8 mouse cellular contexts compared by ENCODE assay signal in genomic region chr17:35046681-35047455, GRCm38 (mm10). TPM values are rescaled to one million over a fixed set of nuclear protein-coding genes. Genes with fewer than 3 reads are reported as not detected.
DNase-seq lines count a peak whose midpoint lies in the region; ATAC-seq and TF ChIP-seq lines count a peak whose summit lies in the region.

Gene Msh5, minus strand, starts transcription at chr17:35046745.

- no peak for TF ChIP-seq POLR2A in bone marrow macrophage, adult 2 months (IDR thresholded peaks at IDR 0.05; ENCODE audit: borderline replicate concordance, low read depth, low read length)
- TF ChIP-seq POLR2A in embryonic fibroblast, embryonic 13.5 days (IDR thresholded peaks at IDR 0.05; ENCODE audit: low read depth, low read length) = no peak; the same call in 1 of the 2 replicates
- TF ChIP-seq POLR2A in liver, adult 2 months (IDR thresholded peaks at IDR 0.05; ENCODE audit: extremely low read depth, insufficient read depth, low read length) = no peak
- TF ChIP-seq POLR2A in myocyte (IDR thresholded peaks at IDR 0.05; ENCODE audit: insufficient read length, low read depth) = no peak

- WGBS in heart, embryonic 10.5 days = 2% methylated on average over 33 of the region's 33 CpGs
- WGBS in kidney, embryonic 15.5 days = 2% methylated on average over 33 of the region's 33 CpGs
- WGBS in liver, adult 2 months = under 1% methylated on average over 33 of the region's 33 CpGs

- H3K4me1 ChIP-seq in bone marrow macrophage, adult 2 months (ENCODE audit: control insufficient read depth, insufficient read depth, low read length) = peaks cover 48% of the 10 kb centered on the region
- H3K4me1 ChIP-seq in embryonic fibroblast, embryonic 13.5 days (ENCODE audit: control insufficient read depth, insufficient read depth, low read length) = peaks cover 17% of the 10 kb centered on the region
- H3K4me1 ChIP-seq in heart, embryonic 10.5 days = peaks cover 68% of the 10 kb centered on the region
- peaks cover 56% of the 10 kb centered on the region for H3K4me1 ChIP-seq in kidney, embryonic 15.5 days
- H3K4me1 ChIP-seq in liver, adult 2 months (ENCODE audit: control insufficient read depth, insufficient read depth, low read length) = peaks cover 16% of the 10 kb centered on the region

- peak; percentile 100 for DNase-seq in A20 (ENCODE audit: low read depth, low spot score)
- DNase-seq in heart, embryonic 10.5 days (ENCODE audit: low spot score) = peak; percentile 100
- peak; percentile 94 for DNase-seq in liver, adult 2 months (ENCODE audit: extremely low read depth, low read depth, low spot score)
- DNase-seq in splenic B cell, adult 2 months (ENCODE audit: low read depth, low spot score) = peak; percentile 99

- H3ac ChIP-seq in myocyte (ENCODE audit: control insufficient read depth, insufficient read length) = peak within 1 kb of the TSS; percentile 58

- ATAC-seq in kidney, embryonic 15.5 days (replicated peaks; ENCODE audit: low FRiP score) = peak; percentile 94

- H3K27me3 ChIP-seq in heart, embryonic 10.5 days (ENCODE audit: insufficient read depth, poor library complexity, severe bottlenecking) = no peaks in the 10 kb centered on the region
- H3K27me3 ChIP-seq in kidney, embryonic 15.5 days = no peaks in the 10 kb centered on the region
- H3K27me3 ChIP-seq in liver, adult 2 months (ENCODE audit: control insufficient read depth, insufficient read depth, low read length) = no peaks in the 10 kb centered on the region
- H3K27me3 ChIP-seq in myocyte (ENCODE audit: control insufficient read depth, insufficient read depth, insufficient read length) = no peaks in the 10 kb centered on the region
- no peaks in the 10 kb centered on the region for H3K27me3 ChIP-seq in splenic B cell, adult 2 months (ENCODE audit: control insufficient read depth, insufficient read depth, low read length, poor library complexity, severe bottlenecking)

- H3K27ac ChIP-seq in bone marrow macrophage, adult 2 months (ENCODE audit: insufficient read depth, low read depth, low read length) = peak within 1 kb of the TSS; percentile 98
- H3K27ac ChIP-seq in embryonic fibroblast, embryonic 13.5 days (ENCODE audit: insufficient read depth, low read length) = peak within 1 kb of the TSS; percentile 86
- H3K27ac ChIP-seq in heart, embryonic 10.5 days = peak within 1 kb of the TSS; percentile 98
- H3K27ac ChIP-seq in kidney, embryonic 15.5 days = peak within 1 kb of the TSS; percentile 100
- peak within 1 kb of the TSS; percentile 96 for H3K27ac ChIP-seq in liver, adult 2 months (replicated peaks; ENCODE audit: insufficient read depth, low read depth, low read length)

- no peaks in the 10 kb centered on the region for H3K79me2 ChIP-seq in liver, adult 2 months (ENCODE audit: control insufficient read depth, insufficient read depth, low read length)
- peaks cover 19% of the 10 kb centered on the region for H3K79me2 ChIP-seq in myocyte (ENCODE audit: control insufficient read depth, insufficient read depth)

- H3K4me2 ChIP-seq in kidney, embryonic 15.5 days = peak within 1 kb of the TSS; percentile 99
- peak within 1 kb of the TSS; percentile 81 for H3K4me2 ChIP-seq in myocyte (ENCODE audit: low read depth)

- peak within 1 kb of the TSS; percentile 93 for H3K9ac ChIP-seq in kidney, embryonic 15.5 days
- H3K9ac ChIP-seq in liver, adult 2 months (ENCODE audit: low read depth, low read length) = peak within 1 kb of the TSS; percentile 78

- no peak for TF ChIP-seq CTCF in bone marrow macrophage, adult 2 months (IDR thresholded peaks at IDR 0.05; ENCODE audit: low read depth, low read length)
- TF ChIP-seq CTCF in embryonic fibroblast, embryonic 13.5 days (IDR thresholded peaks at IDR 0.05; ENCODE audit: borderline replicate concordance, insufficient read depth, low read length) = no peak
- no peak for TF ChIP-seq CTCF in liver, adult 2 months (IDR thresholded peaks at IDR 0.05; ENCODE audit: low read depth, low read length)

- H3K4me3 ChIP-seq in bone marrow macrophage, adult 2 months (ENCODE audit: insufficient read depth, low read length) = peak within 1 kb of the TSS; percentile 65
- peak within 1 kb of the TSS; percentile 39 for H3K4me3 ChIP-seq in embryonic fibroblast, embryonic 13.5 days (ENCODE audit: insufficient read depth, low read length)
- H3K4me3 ChIP-seq in heart, embryonic 10.5 days = peak within 1 kb of the TSS; percentile 72
- H3K4me3 ChIP-seq in kidney, embryonic 15.5 days (replicated peaks) = peak within 1 kb of the TSS; percentile 69
- peak within 1 kb of the TSS; percentile 59 for H3K4me3 ChIP-seq in liver, adult 2 months (ENCODE audit: insufficient read depth, low read depth, low read length)
- peak within 1 kb of the TSS; percentile 29 for H3K4me3 ChIP-seq in myocyte

- H3K9me3 ChIP-seq in heart, embryonic 10.5 days = no peaks in the 10 kb centered on the region
- no peaks in the 10 kb centered on the region for H3K9me3 ChIP-seq in kidney, embryonic 15.5 days (replicated peaks)

- 0 out of 2 replicates have a peak, but pooled peaks cover under 1% of the 10 kb centered on the region for H3K36me3 ChIP-seq in heart, embryonic 10.5 days
- no peaks in the 10 kb centered on the region for H3K36me3 ChIP-seq in kidney, embryonic 15.5 days
- H3K36me3 ChIP-seq in liver, adult 2 months (ENCODE audit: control insufficient read depth, insufficient read depth, low read length) = no peaks in the 10 kb centered on the region
- H3K36me3 ChIP-seq in myocyte (ENCODE audit: control insufficient read depth, insufficient read depth) = no peaks in the 10 kb centered on the region
- H3K36me3 ChIP-seq in splenic B cell, adult 2 months (ENCODE audit: control insufficient read depth, insufficient read depth, low read length, poor library complexity, severe bottlenecking) = no peaks in the 10 kb centered on the region

TF ChIP-seq in myocyte, 11 proteins besides CTCF, POLR2A, EP300 and RAD21:
- TF ChIP-seq E2F4 (IDR thresholded peaks at IDR 0.05; ENCODE audit: insufficient read depth) (peak; percentile 96), CEBPB (IDR thresholded peaks at IDR 0.05; ENCODE audit: insufficient read depth, poor library complexity, severe bottlenecking) (no peak), TCF3 (IDR thresholded peaks at IDR 0.05; ENCODE audit: insufficient read length, low read depth) (no peak), POLR2AphosphoS2 (IDR thresholded peaks at IDR 0.05; ENCODE audit: insufficient read length, low read depth) (no peak)

RNA-seq across cellular contexts. Expression of gene Msh5, which starts in this region (rescaled TPM):
- polyA plus RNA-seq in bone marrow macrophage, adult 2 months (2012; ENCODE audit: insufficient read depth, insufficient read length, missing spikeins) = 2.4 and 3.2 TPM in 2 replicates
- 1.2 and 2.8 TPM in 2 replicates for polyA plus RNA-seq in embryonic fibroblast, embryonic 13.5 days (2011; ENCODE audit: insufficient read length, low read depth, missing spikeins)
- 3.9 and 5.4 TPM in 2 replicates for polyA plus RNA-seq in heart, embryonic 10.5 days (2016; fragmentation: Nextera tagmentation; extraction: Ambion mirVana)
- 5.2 and 5.4 TPM in 2 replicates for polyA plus RNA-seq in kidney, embryonic 15.5 days (2015; fragmentation: Nextera tagmentation; extraction: Ambion mirVana)
- 1.0 and 2.0 TPM in 2 replicates for total RNA-seq in liver, adult 2 months (2014; rRNA removed)
- 1.1 and 3.9 TPM in 2 replicates for polyA plus RNA-seq in liver, adult 2 months (2012; rRNA removed)
- polyA plus RNA-seq in myocyte (2012; fragmentation: generic; extraction: Trizol) = 2.1 TPM

Comparison
In these comparisons a context has a peak if more than half of its experiments do, and no peak if none do; other contexts are left out.
1. Peak in every context shown above with its lines: DNase-seq, ATAC-seq, H3K4me3 ChIP-seq and H3K27ac ChIP-seq.